Mouse (Mus musculus) C2C12 (cell line): ENCODE measurements around the gene Sar1b.
"Not testable (repeated sequence)": the region's sequence is repeated elsewhere in the genome, so short reads cannot be mapped to it uniquely, and the experiment has no call there.

Source experiments
- CTCF ChIP-seq: IDR thresholded peaks from one replicate; pipeline ENCODE4 v1.5.1; 2011; ENCODE audit not compliant: control insufficient read depth, insufficient read depth, insufficient read length
- MAX ChIP-seq: IDR thresholded peaks from one replicate; pipeline ENCODE4 v1.6.1; 2011; ENCODE audit warnings: mild to moderate bottlenecking, control low read depth
- USF1 ChIP-seq: IDR thresholded peaks from one replicate; pipeline ENCODE4 v1.6.1; 2011; ENCODE audit warnings: low read depth, mild to moderate bottlenecking, control low read depth, moderate library complexity

DNA sequence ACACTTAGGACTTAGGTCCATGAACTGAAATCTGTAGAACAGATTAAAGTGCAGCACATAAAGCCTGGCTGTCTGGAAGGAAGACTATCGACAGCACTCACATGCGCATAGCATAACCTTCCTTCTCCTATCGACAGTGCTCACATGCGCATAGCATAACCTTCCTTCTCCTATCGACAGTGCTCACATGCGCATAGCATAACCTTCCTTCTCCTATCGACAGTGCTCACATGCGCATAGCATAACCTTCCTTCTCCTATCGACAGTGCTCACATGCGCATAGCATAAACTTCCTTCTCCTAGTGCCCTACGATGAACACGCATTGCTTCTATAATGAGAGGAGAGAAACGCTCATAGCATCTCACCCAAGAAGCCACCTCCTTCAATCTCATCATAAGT is 29.3 kb upstream of the Sar1b start:
- TF ChIP-seq CTCF, USF1, MAX: not testable (repeated sequence)
